15 mouse cellular contexts compared by ENCODE assay signal in genomic region chr8:45621576-45622178, GRCm38 (mm10).
DNase-seq lines count a peak whose midpoint lies in the region; ATAC-seq and TF ChIP-seq lines count a peak whose summit lies in the region.
"Had no signal": no experiment of that assay in that cellular context is flagged by ENCODE, and none has a peak within 500 bp of the region (broad histone marks: within the 10 kb centered on the region; RNA-seq: fewer than 3 reads in every experiment).

No protein-coding gene starts in this region.

- peak; percentile 36 for DNase-seq in liver, postnatal 0 days
- DNase-seq in kidney, adult 18-20 months: peak; percentile 27
- DNase-seq in kidney, postnatal 10 days: peak; percentile 37
- DNase-seq in testis, postnatal 14 days (ENCODE audit: low spot score): peak; percentile 13
- no peak for DNase-seq in retina, embryonic 14.5 days (ENCODE audit: low spot score)
- DNase-seq: cerebellum, adult 18-20 months; gastrocnemius, postnatal 36 days had no signal

- TF ChIP-seq EP300 in liver, postnatal 0 days (IDR thresholded peaks at IDR 0.05; ENCODE audit: low read depth): no peak

- no peaks in the 10 kb centered on the region for H3K9me3 ChIP-seq in liver, postnatal 0 days (ENCODE audit: low read length)
- no peaks in the 10 kb centered on the region for H3K9me3 ChIP-seq in liver, embryonic 12.5 days (replicated peaks)
- H3K9me3 ChIP-seq: heart, embryonic 15.5 days; hindbrain, embryonic 15.5 days; liver, embryonic 15.5 days; midbrain, embryonic 12.5 days had no signal

- WGBS in liver, postnatal 0 days (ENCODE audit: insufficient replicate concordance): 67% methylated on average over 15 of the region's 15 CpGs
- 62% methylated on average over 15 of the region's 15 CpGs for WGBS in liver, embryonic 12.5 days (ENCODE audit: insufficient replicate concordance)

- H3K4me3 ChIP-seq in liver, postnatal 0 days (ENCODE audit: low read depth, low read length): no peak overlapping the region
- H3K4me3 ChIP-seq in liver, embryonic 12.5 days: no peak overlapping the region
- H3K4me3 ChIP-seq: heart, embryonic 15.5 days; hindbrain, embryonic 15.5 days; left cerebral cortex, adult 2 months; liver, embryonic 15.5 days; midbrain, embryonic 12.5 days had no signal

- peak; percentile 61 for ATAC-seq in liver, postnatal 0 days
- no peak for ATAC-seq in liver, embryonic 12.5 days
- no peak for ATAC-seq in megakaryocyte, adult 5-6 weeks (ENCODE audit: poor library complexity, severe bottlenecking)

- H3K27ac ChIP-seq in liver, postnatal 0 days (ENCODE audit: low read depth): peak overlapping the region; percentile 16; the same call in 1 of the 2 replicates
- H3K27ac ChIP-seq in liver, embryonic 12.5 days: no peak overlapping the region
- H3K27ac ChIP-seq: heart, embryonic 15.5 days; hindbrain, embryonic 15.5 days; left cerebral cortex, adult 2 months; liver, embryonic 15.5 days; midbrain, embryonic 12.5 days; stomach, postnatal 0 days had no signal

- TF ChIP-seq CTCF in liver, postnatal 0 days (IDR thresholded peaks at IDR 0.05; ENCODE audit: low read depth): no peak

- no peak overlapping the region for H3K4me2 ChIP-seq in liver, postnatal 0 days (ENCODE audit: low read depth, low read length)
- no peak overlapping the region for H3K4me2 ChIP-seq in liver, embryonic 12.5 days
- H3K4me2 ChIP-seq: heart, embryonic 15.5 days; hindbrain, embryonic 15.5 days; liver, embryonic 15.5 days; midbrain, embryonic 12.5 days had no signal

- no peaks in the 10 kb centered on the region for H3K27me3 ChIP-seq in liver, postnatal 0 days (ENCODE audit: insufficient read depth, low read length)
- no peaks in the 10 kb centered on the region for H3K27me3 ChIP-seq in liver, embryonic 12.5 days (replicated peaks)
- H3K27me3 ChIP-seq: heart, embryonic 15.5 days; hindbrain, embryonic 15.5 days; liver, embryonic 15.5 days had no signal

- no peaks in the 10 kb centered on the region for H3K36me3 ChIP-seq in liver, postnatal 0 days (replicated peaks; ENCODE audit: insufficient read depth, low read length)
- H3K36me3 ChIP-seq in liver, embryonic 12.5 days: no peaks in the 10 kb centered on the region
- H3K36me3 ChIP-seq: heart, embryonic 15.5 days; hindbrain, embryonic 15.5 days; liver, embryonic 15.5 days; midbrain, embryonic 12.5 days had no signal

- no peak overlapping the region for H3K9ac ChIP-seq in liver, postnatal 0 days (replicated peaks)
- H3K9ac ChIP-seq in liver, embryonic 12.5 days: no peak overlapping the region
- H3K9ac ChIP-seq: heart, embryonic 15.5 days; hindbrain, embryonic 15.5 days; liver, embryonic 15.5 days; midbrain, embryonic 12.5 days had no signal

- no peaks in the 10 kb centered on the region for H3K4me1 ChIP-seq in liver, postnatal 0 days (ENCODE audit: insufficient read depth)
- no peaks in the 10 kb centered on the region for H3K4me1 ChIP-seq in liver, embryonic 12.5 days
- H3K4me1 ChIP-seq: liver, embryonic 15.5 days had no signal
